Mouse (Mus musculus) stomach, postnatal 0 days (tissue): Measurements from ENCODE around the gene Commd6. TPM values are rescaled to one million over a fixed set of nuclear protein-coding genes. Genes with fewer than 3 reads are reported as not detected.

Experiments
- ATAC-seq: fragments of 200-750 bp; cut with Nextera tagmentation; 2 replicates; pipeline ENCODE4 v1.8.0; 2017; ENCODE audit not compliant: low FRiP score, low TSS enrichment
- DNase-seq: peaks from one replicate; pipeline ENCODE4 v3.0.0-alpha.2; 2016; ENCODE audit warnings: low spot score
- H3K27ac ChIP-seq: fragments of 300-500 bp; sonication (generic); replicated peaks from 2 replicates; pipeline ENCODE4 v1.5.1; 2014; ENCODE audit warnings: mild to moderate bottlenecking, control low read depth
- H3K27me3 ChIP-seq: fragments of 300-500 bp; sonication (generic); 2 replicates; pipeline ENCODE4 v1.6.1; 2014; ENCODE audit warnings: low read length; ENCODE audit not compliant: control insufficient read depth, insufficient read depth
- H3K36me3 ChIP-seq: fragments of 300-500 bp; sonication (generic); 2 replicates; pipeline ENCODE4 v1.6.1; 2014; ENCODE audit warnings: low read length, mixed read lengths; ENCODE audit not compliant: control insufficient read depth, insufficient read depth
- H3K4me1 ChIP-seq: fragments of 300-500 bp; sonication (generic); replicated peaks from 2 replicates; pipeline ENCODE4 v1.6.1; 2014; ENCODE audit warnings: antibody characterized with exemption; ENCODE audit not compliant: control insufficient read depth, insufficient read depth
- H3K4me2 ChIP-seq: fragments of 300-500 bp; sonication (generic); replicated peaks from 2 replicates; pipeline ENCODE4 v1.6.1; 2014; ENCODE audit warnings: low read depth, mild to moderate bottlenecking, control low read depth, moderate library complexity
- H3K4me3 ChIP-seq: fragments of 300-500 bp; sonication (generic); 2 replicates; pipeline ENCODE4 v1.5.1; 2014; ENCODE audit warnings: low read depth, low read length, control low read depth
- H3K9ac ChIP-seq: fragments of 300-500 bp; sonication (generic); 2 replicates; pipeline ENCODE4 v1.6.1; 2014; ENCODE audit warnings: mild to moderate bottlenecking, low read length, control low read depth, mixed read lengths
- H3K9me3 ChIP-seq: fragments of 300-500 bp; sonication (generic); 2 replicates; pipeline ENCODE4 v1.6.1; 2016; ENCODE audit warnings: low read length; ENCODE audit not compliant: control insufficient read depth
- CTCF ChIP-seq: IDR thresholded peaks from 2 replicates; pipeline ENCODE4 v1.5.1; 2016; ENCODE audit warnings: antibody characterized with exemption, low read depth, mild to moderate bottlenecking, moderate library complexity
- EP300 ChIP-seq: optimal IDR thresholded peaks from 2 replicates; pipeline ENCODE3; 2016; ENCODE audit warnings: antibody characterized with exemption
- WGBS: fragments of 180-500 bp; shearing (Covaris S2); extraction: QIAGEN DNeasy Blood & Tissue Kit; methylation state at CpG from one replicate; pipeline ENCODE4 v1.1.7; 2014; 5-methylcytosine and 5-hydroxymethylcytosine counted together
- polyA plus RNA-seq: library from polyadenylated mRNA; unstranded; fragments of >200 nt; fragmentation: Nextera tagmentation; extraction: Ambion mirVana; gene quantifications from 2 replicates; pipeline ENCODE4 v1.2.1, GENCODE M21; 2015

Commd6 gene
- polyA plus RNA-seq, 1 experiment from 2014 or later: 112 TPM

- TF ChIP-seq CTCF: no peak
- no peak for TF ChIP-seq EP300
- 63% methylated on average over 7 of the region's 7 CpGs for WGBS
Observed at GRCm38 (mm10) chr14:101586096-101586495, 54.4 kb downstream of the Commd6 start.

More at GRCm38 (mm10) chr14:101586096-101586495, 54.4 kb downstream of the Commd6 start:
- no peak overlapping the region for H3K4me2 ChIP-seq
- no peaks in the 10 kb centered on the region for H3K27me3 ChIP-seq
- ATAC-seq: no peak
- H3K36me3 ChIP-seq: no peaks in the 10 kb centered on the region
- no peak overlapping the region for H3K4me3 ChIP-seq
- DNase-seq: no peak
- no peaks in the 10 kb centered on the region for H3K4me1 ChIP-seq
- H3K27ac ChIP-seq: no peak overlapping the region
- H3K9ac ChIP-seq: no peak overlapping the region
- H3K9me3 ChIP-seq: no peaks in the 10 kb centered on the region

Other genes with a start within 250 kb of the Commd6 start
- 3.9 and 4.4 TPM in 2 replicates for gene Tbc1d4, start 31.5 kb downstream of the Commd6 start, polyA plus RNA-seq
- 187 and 189 TPM in 2 replicates for gene Uchl3, start 13.3 kb upstream of the Commd6 start, polyA plus RNA-seq
- gene Gm9922, start 89.1 kb upstream of the Commd6 start, polyA plus RNA-seq: 2.9 and 3.0 TPM in 2 replicates
- 20.4 and 22.9 TPM in 2 replicates for gene Lmo7, start 89.3 kb upstream of the Commd6 start, polyA plus RNA-seq